8 mouse cellular contexts compared by ENCODE assay signal in the genomic region with DNA sequence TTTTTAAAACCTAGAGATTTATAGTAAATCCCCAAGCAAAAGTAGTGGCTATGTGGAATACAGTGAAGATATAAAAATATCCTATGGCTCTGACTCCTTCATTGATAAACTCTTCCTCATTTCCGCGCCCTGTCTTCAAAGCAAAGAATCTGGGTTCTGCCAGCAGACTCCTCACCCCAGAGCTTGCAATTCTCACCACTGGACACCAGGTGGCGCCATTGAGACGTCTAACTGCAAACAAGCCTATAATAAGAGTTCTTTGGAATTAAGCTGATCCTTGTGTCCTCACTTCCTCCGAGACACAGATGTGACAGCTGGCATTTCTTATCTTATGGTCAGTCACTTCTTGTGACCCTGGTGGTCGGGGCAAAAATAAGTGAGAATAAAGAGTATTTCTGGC.
DNase-seq lines count a peak whose midpoint lies in the region; ATAC-seq lines count a peak whose summit lies in the region.

No protein-coding gene starts in this region.

- H3K27me3 ChIP-seq in neural tube, embryonic 15.5 days (replicated peaks): no peaks in the 10 kb centered on the region
- no peaks in the 10 kb centered on the region for H3K27me3 ChIP-seq in forebrain, embryonic 14.5 days (replicated peaks; ENCODE audit: control insufficient read depth, insufficient read depth, low read length)
- no peaks in the 10 kb centered on the region for H3K27me3 ChIP-seq in limb, embryonic 11.5 days (ENCODE audit: control insufficient read depth, insufficient read depth, low read length)

- H3K36me3 ChIP-seq in neural tube, embryonic 15.5 days: no peaks in the 10 kb centered on the region
- no peaks in the 10 kb centered on the region for H3K36me3 ChIP-seq in forebrain, embryonic 14.5 days (ENCODE audit: control insufficient read depth, insufficient read depth, low read length)
- no peaks in the 10 kb centered on the region for H3K36me3 ChIP-seq in limb, embryonic 11.5 days (ENCODE audit: control insufficient read depth, insufficient read depth, low read length)

- H3K9ac ChIP-seq in neural tube, embryonic 15.5 days (replicated peaks): no peak overlapping the region
- no peak overlapping the region for H3K9ac ChIP-seq in forebrain, embryonic 14.5 days (ENCODE audit: low read length)
- no peak overlapping the region for H3K9ac ChIP-seq in limb, embryonic 11.5 days (ENCODE audit: low read length)

- no peaks in the 10 kb centered on the region for H3K9me3 ChIP-seq in neural tube, embryonic 15.5 days (replicated peaks)
- no peaks in the 10 kb centered on the region for H3K9me3 ChIP-seq in forebrain, embryonic 14.5 days (replicated peaks; ENCODE audit: control insufficient read depth, low read length)
- H3K9me3 ChIP-seq in limb, embryonic 11.5 days (ENCODE audit: control insufficient read depth, low read length): no peaks in the 10 kb centered on the region

- WGBS in neural tube, embryonic 15.5 days: 38% methylated on average over 6 of the region's 6 CpGs
- WGBS in forebrain, embryonic 14.5 days: 28% methylated on average over 6 of the region's 6 CpGs
- WGBS in limb, embryonic 11.5 days: 30% methylated on average over 6 of the region's 6 CpGs

- ATAC-seq in neural tube, embryonic 15.5 days (ENCODE audit: low FRiP score): no peak
- ATAC-seq in forebrain, embryonic 14.5 days: peak; percentile 40; the same call in 1 of the 2 replicates
- peak; percentile 65 for ATAC-seq in inflammation-experienced regulatory T-cells, adult 6 months
- ATAC-seq in limb, embryonic 11.5 days (ENCODE audit: insufficient number of reproducible peaks, low FRiP score, low TSS enrichment, low read depth): no peak

- no peaks in the 10 kb centered on the region for H3K4me1 ChIP-seq in neural tube, embryonic 15.5 days
- no peaks in the 10 kb centered on the region for H3K4me1 ChIP-seq in forebrain, embryonic 14.5 days (ENCODE audit: control insufficient read depth, insufficient read depth, low read length)
- H3K4me1 ChIP-seq in limb, embryonic 11.5 days (ENCODE audit: control insufficient read depth, insufficient read depth, low read length): no peaks in the 10 kb centered on the region

- H3K27ac ChIP-seq in neural tube, embryonic 15.5 days (replicated peaks): no peak overlapping the region
- no peak overlapping the region for H3K27ac ChIP-seq in forebrain, embryonic 14.5 days (ENCODE audit: low read depth, low read length)
- H3K27ac ChIP-seq in limb, embryonic 11.5 days (replicated peaks; ENCODE audit: low read depth, low read length): no peak overlapping the region

- H3K4me3 ChIP-seq in neural tube, embryonic 15.5 days (replicated peaks): no peak overlapping the region
- no peak overlapping the region for H3K4me3 ChIP-seq in forebrain, embryonic 14.5 days (ENCODE audit: low read depth, low read length)
- no peak overlapping the region for H3K4me3 ChIP-seq in limb, embryonic 11.5 days (ENCODE audit: low read depth, low read length)

- H3K4me2 ChIP-seq in neural tube, embryonic 15.5 days: no peak overlapping the region
- no peak overlapping the region for H3K4me2 ChIP-seq in forebrain, embryonic 14.5 days (ENCODE audit: low read length)
- H3K4me2 ChIP-seq in limb, embryonic 11.5 days (ENCODE audit: low read depth, severe bottlenecking): no peak overlapping the region

- DNase-seq in neural tube, embryonic 10.5 days (ENCODE audit: extremely low spot score, low spot score): peak; percentile 85
- peak; percentile 61 for DNase-seq in c-Kit-positive CD71-negative TER-119-negative erythroid progenitor cells, embryonic 14.5 days (ENCODE audit: low read depth)
- peak; percentile 77 for DNase-seq in forebrain, embryonic 14.5 days (ENCODE audit: low spot score)
- DNase-seq in limb, embryonic 11.5 days (ENCODE audit: low spot score): peak; percentile 89
- DNase-seq in retina, adult 2 months (ENCODE audit: low read depth, low spot score): peak; percentile 49
- peak; percentile 75 for DNase-seq in thymus, postnatal 4 days

Comparison
In these comparisons a context has a peak if more than half of its experiments do, and no peak if none do; other contexts are left out.
1. ATAC-seq: peak in forebrain, embryonic 14.5 days (single experiment) and inflammation-experienced regulatory T-cells, adult 6 months (single experiment); none in neural tube, embryonic 15.5 days (single experiment) and limb, embryonic 11.5 days (single experiment).
2. Peak in every context shown above with its lines, with median percentiles within 50 percentile points of each other: DNase-seq.